Mouse (Mus musculus) spleen, adult 18-20 months (tissue): ENCODE measurements around the gene Mrpl34.

Experiments
- DNase-seq, 2 experiments: peaks; one replicate each; pipeline ENCODE4 v3.0.0; 2022; ENCODE audit warnings: mixed read lengths in 2 of 2

The Mrpl34 gene

GRCm38 (mm10) chr8:71469411-71469810, 4.7 kb downstream of the Mrpl34 start:
- DNase-seq: peak; percentile 45

DNA sequence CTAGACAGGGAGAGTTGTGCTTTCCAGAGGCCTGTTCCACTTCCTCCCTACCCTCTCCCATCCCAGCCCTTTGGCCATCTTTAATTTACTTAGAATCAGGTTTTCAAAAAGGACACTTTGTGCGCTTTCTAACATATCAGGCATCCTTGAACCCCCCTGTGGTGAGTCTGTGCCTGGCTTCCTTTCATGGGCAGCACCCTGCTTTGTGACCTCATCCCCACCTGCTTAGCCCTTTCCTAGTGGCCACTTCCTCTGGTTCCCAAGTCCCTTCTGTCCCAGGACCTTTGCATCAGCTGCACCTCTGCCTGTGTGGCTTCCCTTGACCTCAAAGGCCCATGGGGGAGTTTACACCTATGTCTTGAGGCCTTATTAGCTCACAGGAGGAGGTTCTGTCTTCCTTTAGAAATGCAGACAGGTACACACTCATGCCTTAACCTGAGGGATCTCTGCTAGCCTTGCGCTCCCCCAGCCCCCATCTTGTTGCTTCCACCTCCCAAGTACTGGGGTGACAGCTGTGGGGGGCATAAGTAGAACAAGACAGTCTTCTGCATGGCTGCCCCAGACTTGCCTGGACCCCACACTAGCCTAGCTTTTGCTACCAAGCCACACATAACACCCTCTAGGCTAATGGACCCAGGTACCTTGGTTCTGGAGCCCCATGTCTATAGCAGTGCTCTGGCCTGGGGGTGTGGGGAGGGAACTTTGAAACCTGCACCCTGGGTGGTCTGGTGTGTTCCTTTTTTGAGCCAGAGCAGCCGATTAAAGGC, 5.6 kb downstream of the Mrpl34 start:
- no peak for DNase-seq

- DNase-seq: no peak
Measured at GRCm38 (mm10) chr8:71470913-71471255, 6.1 kb downstream of the Mrpl34 start.

- DNase-seq: no peak
Measured at GRCm38 (mm10) chr8:71471861-71472260, 7.1 kb downstream of the Mrpl34 start.

DNA sequence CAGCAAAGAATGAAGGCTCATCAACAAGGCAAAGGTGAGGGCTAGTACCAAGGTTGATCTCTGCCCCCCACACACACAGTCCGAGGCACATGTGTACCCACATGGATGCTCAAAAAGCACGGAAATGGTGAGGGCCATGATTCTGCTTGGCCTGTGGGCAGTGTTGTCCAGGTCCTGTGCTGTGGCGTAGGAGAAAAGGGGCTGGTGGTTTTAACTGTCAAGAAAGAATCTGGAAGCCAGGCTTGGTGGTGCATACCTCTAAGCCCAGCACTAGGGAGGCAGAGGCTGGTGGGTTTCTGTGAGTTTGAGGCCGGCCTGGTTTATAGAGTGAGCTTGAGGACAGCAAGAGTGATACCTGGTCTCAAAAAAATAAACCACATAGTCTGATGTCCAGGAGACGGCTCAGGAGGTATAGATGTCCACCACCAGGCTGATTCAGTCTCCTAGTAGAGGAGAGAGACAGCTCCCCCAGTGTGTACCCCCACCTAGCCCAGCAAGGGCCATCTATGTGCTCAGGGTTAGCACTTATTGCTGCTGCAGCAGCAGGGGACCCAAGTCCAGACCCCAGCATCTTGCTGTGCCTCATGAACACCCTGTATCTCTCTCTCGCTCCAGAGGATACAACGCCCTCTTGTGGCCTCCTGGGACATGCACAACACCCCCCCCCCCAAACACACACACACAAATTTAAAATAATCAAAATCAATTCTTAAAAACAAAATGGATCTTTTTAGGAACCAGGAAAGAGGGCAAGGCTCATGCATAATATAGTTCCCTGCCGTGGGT, 8.0 kb downstream of the Mrpl34 start:
- DNase-seq: no peak

DNA sequence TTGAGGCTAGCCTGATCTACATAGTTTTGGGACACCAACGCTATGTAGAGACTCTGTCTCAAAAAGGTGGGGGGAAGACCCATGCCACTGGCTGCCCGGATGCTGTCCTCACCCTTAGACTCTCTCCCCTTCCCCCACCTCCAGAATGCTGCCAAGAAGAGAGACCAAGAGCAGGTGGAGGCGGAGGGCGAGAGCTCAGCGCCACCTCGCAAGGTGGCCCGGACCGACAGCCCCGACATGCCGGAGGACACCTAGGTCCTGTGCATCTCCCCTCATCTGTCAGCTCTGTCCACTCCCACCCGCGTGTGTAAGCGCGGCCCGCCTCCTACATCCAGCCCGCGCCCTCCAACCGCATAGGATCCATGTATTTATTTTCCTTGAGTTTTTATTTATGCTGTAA, 9.6 kb downstream of the Mrpl34 start:
- DNase-seq: no peak

- DNase-seq: no peak
Measured at GRCm38 (mm10) chr8:71474785-71475701, 10.3 kb downstream of the Mrpl34 start.

DNA sequence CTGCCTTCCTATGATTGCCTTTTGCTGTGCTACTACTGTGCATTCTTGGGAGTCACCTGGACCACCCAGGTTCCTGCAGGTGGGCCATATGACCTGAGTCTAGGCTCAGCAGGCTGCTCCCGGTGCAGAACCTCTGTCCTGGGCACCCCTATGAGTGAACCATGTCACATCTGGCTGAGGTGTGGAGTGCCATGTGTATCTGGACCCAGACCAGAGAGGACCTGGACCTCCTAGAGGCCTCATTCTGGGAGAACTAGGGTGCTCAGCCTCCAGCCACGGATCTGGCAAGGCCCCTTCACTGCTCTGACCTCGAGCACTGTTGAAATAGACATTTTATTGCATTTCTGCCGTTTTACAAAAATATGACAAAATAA, 10.9 kb downstream of the Mrpl34 start:
- no peak for DNase-seq

DNA sequence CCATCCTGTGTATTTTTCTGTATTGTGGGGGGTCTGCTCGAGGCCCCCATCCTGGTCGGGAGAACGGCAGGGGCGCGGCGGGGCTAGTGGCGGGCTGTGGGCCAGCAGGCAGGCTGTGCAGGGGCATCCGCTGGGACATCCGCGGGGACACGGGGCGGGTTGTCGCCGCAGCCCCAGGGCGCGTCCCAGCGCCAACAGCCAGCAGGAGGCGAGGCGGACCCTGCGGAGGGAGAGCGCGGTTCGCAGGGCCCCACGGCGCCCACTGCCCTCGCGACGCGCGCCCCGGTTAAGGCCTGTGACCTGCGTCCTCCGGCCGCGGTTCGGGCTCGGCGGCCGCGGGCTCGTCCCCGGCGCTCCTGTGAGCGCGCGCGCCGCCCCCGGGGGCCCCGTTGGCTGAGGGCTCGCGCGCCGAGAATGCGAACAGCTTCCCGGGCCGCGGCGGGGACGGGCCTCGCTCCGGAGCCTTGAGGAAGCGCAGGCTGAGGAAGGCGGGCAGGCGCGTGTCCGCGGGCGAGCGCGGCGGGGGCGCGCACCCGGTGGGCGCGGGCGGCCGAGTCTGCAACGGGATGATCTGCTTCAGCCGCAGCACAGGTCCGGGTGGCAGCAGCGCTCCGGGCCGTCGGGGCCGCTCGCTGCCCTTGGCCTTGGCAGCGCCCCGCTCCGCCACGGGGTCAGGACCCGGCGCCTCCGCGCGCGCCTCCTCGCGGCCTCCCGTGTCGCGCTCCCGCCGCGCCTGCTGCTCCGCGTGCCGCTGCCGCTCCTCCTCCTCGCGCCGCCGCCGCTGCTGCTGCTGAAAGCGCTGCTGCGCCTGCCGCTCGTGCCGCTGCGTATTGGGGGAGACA, 11.6 kb downstream of the Mrpl34 start:
- DNase-seq: peak; percentile 65 to 79

DNA sequence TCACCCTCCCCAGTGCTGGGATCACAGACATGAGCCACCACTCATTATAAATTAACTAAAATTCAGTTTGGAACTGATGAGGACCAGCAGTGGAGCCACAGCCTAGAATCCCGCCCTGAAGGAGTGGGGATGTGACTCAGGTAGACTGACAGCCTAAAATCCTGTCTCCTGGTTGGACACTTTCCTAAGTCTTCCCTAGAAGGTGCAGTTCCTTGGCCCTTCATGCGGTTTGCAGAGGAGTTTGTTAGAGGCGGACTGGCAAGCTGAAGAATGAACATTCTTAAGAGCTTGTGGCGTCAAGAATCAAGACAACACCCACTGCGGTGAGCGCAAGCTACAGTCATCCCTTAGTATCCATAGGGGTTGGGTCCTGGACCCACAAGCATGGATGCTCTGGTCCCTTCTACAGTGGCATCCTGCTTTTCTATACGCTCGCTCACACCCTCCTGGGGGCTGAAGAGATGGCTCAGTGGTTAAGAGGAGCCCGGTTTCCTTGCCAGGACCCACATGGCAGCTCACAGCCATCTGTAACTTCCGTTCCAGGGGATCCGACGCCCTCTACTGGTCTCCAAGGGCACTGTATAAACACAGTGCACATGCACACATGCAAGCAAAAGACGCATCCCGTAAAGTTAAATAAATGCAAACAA, 12.6 kb downstream of the Mrpl34 start:
- DNase-seq: no peak

GRCm38 (mm10) chr8:71478943-71479342, 14.2 kb downstream of the Mrpl34 start:
- DNase-seq: no peak

GRCm38 (mm10) chr8:71483932-71484331, 19.2 kb downstream of the Mrpl34 start:
- peak in 1 of 2 experiments; percentile 45 for DNase-seq

GRCm38 (mm10) chr8:71484736-71485135, 20.0 kb downstream of the Mrpl34 start:
- no peak for DNase-seq

GRCm38 (mm10) chr8:71485142-71486135, 20.7 kb downstream of the Mrpl34 start, which contains the start of gene Ano8:
Ano8 (minus strand) TSS chr8:71485963.
- DNase-seq: peak; percentile 66 to 74

- no peak for DNase-seq
Measured at GRCm38 (mm10) chr8:71486136-71486529, 21.4 kb downstream of the Mrpl34 start.

DNA sequence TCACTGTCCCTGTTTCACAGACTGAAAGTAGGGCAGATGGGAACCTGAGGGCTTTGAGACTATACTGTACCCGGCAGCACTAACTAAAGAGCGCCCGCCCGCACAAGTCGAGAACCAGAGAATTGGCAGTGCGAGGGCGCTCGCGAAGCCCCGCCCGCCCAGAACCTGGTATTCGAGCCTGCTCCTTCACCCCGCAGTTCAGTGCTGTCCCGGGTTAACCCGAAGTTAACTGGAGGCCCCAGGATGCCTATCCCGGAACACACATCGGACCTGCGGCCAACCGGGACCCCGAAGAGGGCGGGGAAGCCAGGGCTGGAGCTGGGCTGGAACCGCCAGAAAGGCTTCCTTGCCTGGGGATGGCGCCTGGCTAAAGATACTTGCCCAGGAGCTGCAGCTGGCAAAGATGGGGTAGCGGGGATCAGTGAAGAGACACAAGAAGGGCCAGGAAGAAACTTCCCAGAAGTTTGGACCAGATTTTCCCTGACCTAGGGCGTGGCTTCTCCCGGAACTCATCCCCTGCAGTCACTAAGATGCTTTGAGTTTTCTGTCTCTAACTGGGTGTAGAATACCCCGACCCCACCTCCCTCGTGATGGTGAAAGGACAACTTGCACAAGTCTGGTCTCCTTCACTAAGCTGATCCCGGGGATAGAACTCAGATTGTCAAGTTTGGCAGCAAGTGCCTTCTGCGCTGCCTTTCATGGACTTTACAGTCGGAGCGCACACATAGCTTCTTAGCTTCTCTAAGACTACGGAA, 23.1 kb downstream of the Mrpl34 start, which contains the start of gene Gtpbp3:
Gene Gtpbp3 (plus strand): TSS at position 413 of the 755 bp plus-strand sequence.
- peak; percentile 63 to 79 for DNase-seq

GRCm38 (mm10) chr8:71488454-71488853, 23.7 kb downstream of the Mrpl34 start:
- DNase-seq: peak; percentile 70 to 83

GRCm38 (mm10) chr8:71495039-71495438, 30.3 kb downstream of the Mrpl34 start:
- peak; percentile 65 to 76 for DNase-seq

- no peak for DNase-seq
Measured at GRCm38 (mm10) chr8:71495811-71496210, 31.1 kb downstream of the Mrpl34 start.
